Comparison of ENCODE assay signal across 16 mouse cellular contexts in the genomic region with DNA sequence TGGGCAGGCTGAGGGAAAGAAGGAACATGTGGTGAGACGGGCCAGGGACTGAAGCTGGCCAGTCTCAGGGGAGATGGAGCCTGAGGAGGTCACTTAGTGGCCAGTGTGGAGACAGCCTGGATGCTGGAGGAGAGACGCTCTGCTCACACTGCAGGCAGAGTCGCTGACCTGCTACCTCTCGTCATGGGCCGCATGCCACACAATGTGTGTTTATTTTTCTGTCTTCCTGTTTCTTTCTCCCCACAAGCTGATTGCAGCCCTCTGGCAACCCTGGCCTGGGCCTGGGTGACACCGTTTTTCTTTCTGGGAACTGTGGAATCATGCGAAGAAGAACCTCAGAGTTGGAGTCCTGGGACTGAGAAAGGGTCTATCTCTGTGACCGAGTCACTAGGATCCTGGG. TPM values are rescaled to one million over a fixed set of nuclear protein-coding genes. Genes with fewer than 3 reads are reported as not detected.
A peak's percentile ranks its signal among the peaks of the same experiment; 100 is the strongest.
DNase-seq lines count a peak whose midpoint lies in the region; ATAC-seq and TF ChIP-seq lines count a peak whose summit lies in the region.
"Had no signal": no experiment of that assay in that cellular context is flagged by ENCODE, and none has a peak within 500 bp of the region (broad histone marks: within the 10 kb centered on the region; RNA-seq: fewer than 3 reads in every experiment).

No protein-coding gene starts in this region.

- no peaks in the 10 kb centered on the region for H3K27me3 ChIP-seq in cerebellum, adult 2 months (ENCODE audit: control insufficient read depth, insufficient read depth, low read length)
- H3K27me3 ChIP-seq in hindbrain, embryonic 10.5 days (ENCODE audit: insufficient read depth, poor library complexity, severe bottlenecking) = peaks cover 67% of the 10 kb centered on the region
- H3K27me3 ChIP-seq in hindbrain, embryonic 14.5 days (ENCODE audit: control insufficient read depth, insufficient read depth, low read length) = peaks cover 6% of the 10 kb centered on the region
- H3K27me3 ChIP-seq in lung, postnatal 0 days (replicated peaks; ENCODE audit: insufficient read depth, low read length) = no peaks in the 10 kb centered on the region

- no peak overlapping the region for H3K4me3 ChIP-seq in cerebellum, adult 2 months (replicated peaks; ENCODE audit: insufficient read depth, low read depth, low read length)
- H3K4me3 ChIP-seq in hindbrain, embryonic 10.5 days = no peak overlapping the region
- no peak overlapping the region for H3K4me3 ChIP-seq in hindbrain, embryonic 14.5 days (replicated peaks; ENCODE audit: low read length)
- no peak overlapping the region for H3K4me3 ChIP-seq in lung, postnatal 0 days (ENCODE audit: low read depth, low read length)
- H3K4me3 ChIP-seq: embryonic facial prominence, embryonic 10.5 days; forebrain, embryonic 13.5 days; hindbrain, embryonic 15.5 days; liver, embryonic 13.5 days had no signal

- H3K9me3 ChIP-seq in hindbrain, embryonic 10.5 days = no peaks in the 10 kb centered on the region
- H3K9me3 ChIP-seq in hindbrain, embryonic 14.5 days (ENCODE audit: control insufficient read depth, low read length) = no peaks in the 10 kb centered on the region
- no peaks in the 10 kb centered on the region for H3K9me3 ChIP-seq in lung, postnatal 0 days (ENCODE audit: low read length)
- H3K9me3 ChIP-seq: embryonic facial prominence, embryonic 10.5 days; forebrain, embryonic 13.5 days; hindbrain, embryonic 15.5 days; liver, embryonic 13.5 days had no signal

- H3K9ac ChIP-seq in hindbrain, embryonic 14.5 days = no peak overlapping the region
- no peak overlapping the region for H3K9ac ChIP-seq in lung, postnatal 0 days (replicated peaks; ENCODE audit: low read depth)
- H3K9ac ChIP-seq: forebrain, embryonic 13.5 days; hindbrain, embryonic 15.5 days; liver, embryonic 13.5 days had no signal

- H3K4me2 ChIP-seq in hindbrain, embryonic 14.5 days (replicated peaks) = no peak overlapping the region
- H3K4me2 ChIP-seq in lung, postnatal 0 days (replicated peaks; ENCODE audit: low read depth, low read length) = no peak overlapping the region
- H3K4me2 ChIP-seq: forebrain, embryonic 13.5 days; hindbrain, embryonic 15.5 days; liver, embryonic 13.5 days had no signal

- TF ChIP-seq EP300 in lung, postnatal 0 days (IDR thresholded peaks at IDR 0.05) = no peak

- no peak for ATAC-seq in hindbrain, embryonic 14.5 days (ENCODE audit: low FRiP score)
- ATAC-seq in lung, postnatal 0 days = peak; percentile 25; the same call in 1 of the 2 replicates
- ATAC-seq: forebrain, embryonic 13.5 days; intestine, embryonic 16.5 days had no signal

- H3K36me3 ChIP-seq in hindbrain, embryonic 10.5 days = no peaks in the 10 kb centered on the region
- no peaks in the 10 kb centered on the region for H3K36me3 ChIP-seq in hindbrain, embryonic 14.5 days (replicated peaks; ENCODE audit: control insufficient read depth, insufficient read depth)
- H3K36me3 ChIP-seq in lung, postnatal 0 days (ENCODE audit: insufficient read depth, low read length) = no peaks in the 10 kb centered on the region
- H3K36me3 ChIP-seq: embryonic facial prominence, embryonic 10.5 days; hindbrain, embryonic 15.5 days; liver, embryonic 13.5 days had no signal

- 29% methylated on average over 8 of the region's 8 CpGs for WGBS in cerebellum, adult 2 months
- WGBS in hindbrain, embryonic 10.5 days = 56% methylated on average over 8 of the region's 8 CpGs
- WGBS in hindbrain, embryonic 14.5 days = 68% methylated on average over 8 of the region's 8 CpGs
- WGBS in lung, postnatal 0 days = 29% methylated on average over 8 of the region's 8 CpGs

- peak; percentile 43 to 49 for DNase-seq in cerebellum, adult 2 months
- DNase-seq in cerebellum, adult 11 months = no peak
- DNase-seq in hindbrain, embryonic 10.5 days (ENCODE audit: low spot score) = no peak
- DNase-seq in hindbrain, embryonic 14.5 days (ENCODE audit: low spot score) = no peak
- no peak for DNase-seq in lung, postnatal 0 days (ENCODE audit: low spot score)
- no peak for DNase-seq in lung, postnatal 25 days (ENCODE audit: low spot score)
- DNase-seq in adipocyte (ENCODE audit: low spot score) = peak; percentile 45
- DNase-seq: adrenal gland, adult 8-10 months; gastrocnemius, postnatal 14 days; liver, embryonic 13.5 days; thymus, postnatal 25 days had no signal

- H3K27ac ChIP-seq in cerebellum, adult 2 months (ENCODE audit: insufficient read depth, low read length) = no peak overlapping the region
- H3K27ac ChIP-seq in hindbrain, embryonic 10.5 days = 0 out of 2 replicates have a peak overlapping the region, but pooled peaks have one; percentile 6
- H3K27ac ChIP-seq in hindbrain, embryonic 14.5 days = no peak overlapping the region
- 0 out of 2 replicates have a peak overlapping the region, but pooled peaks have one; percentile 6 for H3K27ac ChIP-seq in lung, postnatal 0 days (ENCODE audit: low read length)
- H3K27ac ChIP-seq: embryonic facial prominence, embryonic 10.5 days; forebrain, embryonic 13.5 days; hindbrain, embryonic 15.5 days; kidney, postnatal 0 days; liver, embryonic 13.5 days had no signal

- H3K4me1 ChIP-seq in cerebellum, adult 2 months (ENCODE audit: control insufficient read depth, insufficient read depth, low read length) = peaks cover 86% of the 10 kb centered on the region
- peaks cover 65% of the 10 kb centered on the region for H3K4me1 ChIP-seq in hindbrain, embryonic 10.5 days (replicated peaks)
- 0 out of 2 replicates have a peak, but pooled peaks cover 2% of the 10 kb centered on the region for H3K4me1 ChIP-seq in hindbrain, embryonic 14.5 days (replicated peaks; ENCODE audit: control insufficient read depth, insufficient read depth, low read length)
- no peaks in the 10 kb centered on the region for H3K4me1 ChIP-seq in lung, postnatal 0 days (ENCODE audit: insufficient read depth, low read depth, low read length)

- TF ChIP-seq POLR2A in cerebellum, adult 2 months (IDR thresholded peaks at IDR 0.05; ENCODE audit: borderline replicate concordance, insufficient read depth, low read length) = no peak

- no peak for TF ChIP-seq CTCF in cerebellum, adult 2 months (IDR thresholded peaks at IDR 0.05; ENCODE audit: borderline replicate concordance, insufficient read depth, low read depth, low read length)
- no peak for TF ChIP-seq CTCF in lung, postnatal 0 days (IDR thresholded peaks at IDR 0.05)

RNA-seq across cellular contexts. Expression of a gene that starts 8.1 kb away (rescaled TPM):
- polyA plus RNA-seq in cerebellum, adult 2 months (2012; rRNA removed) = 23.9 and 28.6 TPM in 2 replicates
- polyA plus RNA-seq in hindbrain, embryonic 10.5 days (2016; fragmentation: Nextera tagmentation; extraction: Ambion mirVana) = 2.5 and 2.8 TPM in 2 replicates
- 8.5 and 10.3 TPM in 2 replicates for polyA plus RNA-seq in hindbrain, embryonic 14.5 days (2014; fragmentation: Nextera tagmentation; extraction: Ambion mirVana)
- 3.6 and 4.3 TPM in 2 replicates for polyA plus RNA-seq in lung, postnatal 0 days (2015; fragmentation: Nextera tagmentation; extraction: Ambion mirVana)

RNA-seq across cellular contexts. Expression of a gene that starts 10.7 kb away (rescaled TPM):
- 18.6 and 19.3 TPM in 2 replicates for polyA plus RNA-seq in cerebellum, adult 2 months (2012; rRNA removed)
- polyA plus RNA-seq in hindbrain, embryonic 10.5 days (2016; fragmentation: Nextera tagmentation; extraction: Ambion mirVana) = 23.2 and 24.2 TPM in 2 replicates
- 13.6 and 14.4 TPM in 2 replicates for polyA plus RNA-seq in hindbrain, embryonic 14.5 days (2014; fragmentation: Nextera tagmentation; extraction: Ambion mirVana)
- 11.3 and 14.8 TPM in 2 replicates for polyA plus RNA-seq in lung, postnatal 0 days (2015; fragmentation: Nextera tagmentation; extraction: Ambion mirVana)

RNA-seq across cellular contexts. Expression of a gene that starts 23.1 kb away (rescaled TPM):
- polyA plus RNA-seq in cerebellum, adult 2 months (2012; rRNA removed) = 15.3 and 16.3 TPM in 2 replicates
- polyA plus RNA-seq in hindbrain, embryonic 10.5 days (2016; fragmentation: Nextera tagmentation; extraction: Ambion mirVana) = 27.6 and 33.1 TPM in 2 replicates
- 17.4 and 20.3 TPM in 2 replicates for polyA plus RNA-seq in hindbrain, embryonic 14.5 days (2014; fragmentation: Nextera tagmentation; extraction: Ambion mirVana)
- polyA plus RNA-seq in lung, postnatal 0 days (2015; fragmentation: Nextera tagmentation; extraction: Ambion mirVana) = 19.7 and 22.0 TPM in 2 replicates

RNA-seq across cellular contexts. Expression of a gene that starts 32.4 kb away (rescaled TPM):
- 3.0 and 3.7 TPM in 2 replicates for polyA plus RNA-seq in cerebellum, adult 2 months (2012; rRNA removed)
- 0.15 and 0.52 TPM in 2 replicates for polyA plus RNA-seq in hindbrain, embryonic 10.5 days (2016; fragmentation: Nextera tagmentation; extraction: Ambion mirVana)
- 1.9 and 2.6 TPM in 2 replicates for polyA plus RNA-seq in hindbrain, embryonic 14.5 days (2014; fragmentation: Nextera tagmentation; extraction: Ambion mirVana)
- 9.9 and 13.4 TPM in 2 replicates for polyA plus RNA-seq in lung, postnatal 0 days (2015; fragmentation: Nextera tagmentation; extraction: Ambion mirVana)

Comparison
In these comparisons a context has a peak if more than half of its experiments do, and no peak if none do; other contexts are left out.
1. DNase-seq: peak in cerebellum, adult 2 months (2 of 2) and adipocyte (single experiment); none in cerebellum, adult 11 months (single experiment), hindbrain, embryonic 10.5 days (single experiment), hindbrain, embryonic 14.5 days (single experiment), lung, postnatal 0 days (single experiment) and lung, postnatal 25 days (single experiment).
2. H3K27ac ChIP-seq: peak in hindbrain, embryonic 10.5 days (single experiment) and lung, postnatal 0 days (single experiment); none in cerebellum, adult 2 months (single experiment) and hindbrain, embryonic 14.5 days (single experiment).